Mouse (Mus musculus): ENCODE results near the gene Arfgap3. TPM values are rescaled to one million over a fixed set of nuclear protein-coding genes. Genes with fewer than 3 reads are reported as not detected.
"Not testable (repeated sequence)": the region's sequence is repeated elsewhere in the genome, so short reads cannot be mapped to it uniquely, and the experiment has no call there.

The Arfgap3 gene
- polyA plus RNA-seq, 1 experiment, result 24.9 TPM

GRCm38 (mm10) chr15:83323071-83323470, 27.0 kb downstream of the Arfgap3 start:
- Histone ChIP-seq H3K4me1 (ENCODE audit: control insufficient read depth, insufficient read depth, low read length) (no peaks in the 10 kb centered on the region), H3K27ac (ENCODE audit: insufficient read depth, low read length) (no peak overlapping the region), H3K4me3 (ENCODE audit: insufficient read depth, low read length) (no peak overlapping the region)
- TF ChIP-seq CTCF (IDR thresholded peaks at IDR 0.05; ENCODE audit: extremely low read depth, insufficient read depth, low read length) (no peak), POLR2A (IDR thresholded peaks at IDR 0.05; ENCODE audit: extremely low read depth, insufficient read depth, low read length) (no peak)

- no peak for TF ChIP-seq CTCF (IDR thresholded peaks at IDR 0.05; ENCODE audit: extremely low read depth, insufficient read depth, low read length)
- no peak for TF ChIP-seq POLR2A (IDR thresholded peaks at IDR 0.05; ENCODE audit: extremely low read depth, insufficient read depth, low read length)
- Histone ChIP-seq H3K4me3 (ENCODE audit: insufficient read depth, low read length) (no peak overlapping the region), H3K27ac (ENCODE audit: insufficient read depth, low read length) (no peak overlapping the region), H3K4me1 (ENCODE audit: control insufficient read depth, insufficient read depth, low read length) (no peaks in the 10 kb centered on the region)
These were observed 35.1 kb downstream of the Arfgap3 start for GRCm38 (mm10) chr15:83314914-83315313.

GRCm38 (mm10) chr15:83309878-83310277, 40.2 kb downstream of the Arfgap3 start:
- Histone ChIP-seq H3K27ac (ENCODE audit: insufficient read depth, low read length) (no peak overlapping the region), H3K4me3 (ENCODE audit: insufficient read depth, low read length) (no peak overlapping the region), H3K4me1 (ENCODE audit: control insufficient read depth, insufficient read depth, low read length) (peaks cover 4% of the 10 kb centered on the region; the same call in 1 of the 2 replicates)
- TF ChIP-seq POLR2A (IDR thresholded peaks at IDR 0.05; ENCODE audit: extremely low read depth, insufficient read depth, low read length) (no peak), CTCF (IDR thresholded peaks at IDR 0.05; ENCODE audit: extremely low read depth, insufficient read depth, low read length) (no peak)

GRCm38 (mm10) chr15:83308708-83309107, 41.3 kb downstream of the Arfgap3 start:
- H3K27ac ChIP-seq (ENCODE audit: insufficient read depth, low read length); H3K4me1 ChIP-seq (ENCODE audit: control insufficient read depth, insufficient read depth, low read length); H3K4me3 ChIP-seq (ENCODE audit: insufficient read depth, low read length): not testable (repeated sequence)

- Histone ChIP-seq H3K27ac (ENCODE audit: insufficient read depth, low read length) (peak overlapping the region; percentile 96), H3K4me3 (ENCODE audit: insufficient read depth, low read length) (no peak overlapping the region), H3K4me1 (ENCODE audit: control insufficient read depth, insufficient read depth, low read length) (peaks cover 4% of the 10 kb centered on the region; the same call in 1 of the 2 replicates)
- no peak for TF ChIP-seq CTCF (IDR thresholded peaks at IDR 0.05; ENCODE audit: extremely low read depth, insufficient read depth, low read length)
- no peak for TF ChIP-seq POLR2A (IDR thresholded peaks at IDR 0.05; ENCODE audit: extremely low read depth, insufficient read depth, low read length)
These were observed 43.9 kb downstream of the Arfgap3 start for GRCm38 (mm10) chr15:83306181-83306580.

GRCm38 (mm10) chr15:83305192-83305921, 44.7 kb downstream of the Arfgap3 start:
- TF ChIP-seq CTCF (IDR thresholded peaks at IDR 0.05; ENCODE audit: extremely low read depth, insufficient read depth, low read length), result no peak
- no peak for TF ChIP-seq POLR2A (IDR thresholded peaks at IDR 0.05; ENCODE audit: extremely low read depth, insufficient read depth, low read length)
- Histone ChIP-seq H3K4me3 (ENCODE audit: insufficient read depth, low read length) (no peak overlapping the region), H3K27ac (ENCODE audit: insufficient read depth, low read length) (peak overlapping the region; percentile 96), H3K4me1 (ENCODE audit: control insufficient read depth, insufficient read depth, low read length) (peaks cover 4% of the 10 kb centered on the region; the same call in 1 of the 2 replicates)

GRCm38 (mm10) chr15:83304804-83305191, 45.2 kb downstream of the Arfgap3 start:
- Histone ChIP-seq H3K4me3 (ENCODE audit: insufficient read depth, low read length) (no peak overlapping the region), H3K4me1 (ENCODE audit: control insufficient read depth, insufficient read depth, low read length) (peaks cover 4% of the 10 kb centered on the region; the same call in 1 of the 2 replicates), H3K27ac (ENCODE audit: insufficient read depth, low read length) (peak overlapping the region; percentile 90)
- TF ChIP-seq CTCF (IDR thresholded peaks at IDR 0.05; ENCODE audit: extremely low read depth, insufficient read depth, low read length) (no peak), POLR2A (IDR thresholded peaks at IDR 0.05; ENCODE audit: extremely low read depth, insufficient read depth, low read length) (no peak)

GRCm38 (mm10) chr15:83303656-83304484, 46.2 kb downstream of the Arfgap3 start:
- H3K27ac ChIP-seq (ENCODE audit: insufficient read depth, low read length), result peak overlapping the region; percentile 75
- TF ChIP-seq POLR2A (IDR thresholded peaks at IDR 0.05; ENCODE audit: extremely low read depth, insufficient read depth, low read length), result no peak
- no peak for TF ChIP-seq CTCF (IDR thresholded peaks at IDR 0.05; ENCODE audit: extremely low read depth, insufficient read depth, low read length)
- peaks cover 4% of the 10 kb centered on the region; the same call in 1 of the 2 replicates for H3K4me1 ChIP-seq (ENCODE audit: control insufficient read depth, insufficient read depth, low read length)
- no peak overlapping the region for H3K4me3 ChIP-seq (ENCODE audit: insufficient read depth, low read length)

GRCm38 (mm10) chr15:83299916-83300582, 50.0 kb downstream of the Arfgap3 start:
- Histone ChIP-seq H3K4me3 (ENCODE audit: insufficient read depth, low read length) (no peak overlapping the region), H3K4me1 (ENCODE audit: control insufficient read depth, insufficient read depth, low read length) (no peaks in the 10 kb centered on the region), H3K27ac (ENCODE audit: insufficient read depth, low read length) (no peak overlapping the region)
- no peak for TF ChIP-seq POLR2A (IDR thresholded peaks at IDR 0.05; ENCODE audit: extremely low read depth, insufficient read depth, low read length)
- TF ChIP-seq CTCF (IDR thresholded peaks at IDR 0.05; ENCODE audit: extremely low read depth, insufficient read depth, low read length), result no peak

Data from cortical plate, adult 2 months (tissue).